In the genomic region with DNA sequence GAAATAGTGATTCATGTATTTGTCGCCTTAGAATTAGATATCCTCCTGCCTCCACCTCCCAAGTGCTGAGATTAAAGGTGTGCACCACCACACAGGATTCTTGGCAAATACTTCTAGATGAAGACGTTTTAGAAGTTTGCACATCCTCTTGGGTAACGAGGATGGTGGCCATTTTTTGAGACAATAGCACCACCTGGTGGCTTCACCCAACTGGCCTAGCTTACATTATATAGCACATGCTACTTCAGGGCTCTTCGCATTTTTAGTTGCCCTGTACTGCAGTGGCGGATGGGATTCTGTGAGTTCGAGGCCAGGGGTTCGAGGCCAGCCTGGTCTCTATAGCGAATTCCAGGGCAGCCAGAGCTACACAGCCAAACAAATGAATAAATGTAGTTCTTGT, we compare ENCODE assay signal across 8 mouse cellular contexts. TPM values are rescaled to one million over a fixed set of nuclear protein-coding genes. Genes with fewer than 3 reads are reported as not detected.
DNase-seq lines count a peak whose midpoint lies in the region; ATAC-seq and TF ChIP-seq lines count a peak whose summit lies in the region.

No protein-coding gene starts in this region.

- peak; percentile 81 for TF ChIP-seq CTCF in kidney, adult 2 months (conservative IDR thresholded peaks at IDR 0.05; ENCODE audit: insufficient read depth, insufficient read length, low read depth, low read length)

- H3K9me3 ChIP-seq in limb, embryonic 11.5 days (ENCODE audit: control insufficient read depth, low read length) = no peaks in the 10 kb centered on the region
- no peaks in the 10 kb centered on the region for H3K9me3 ChIP-seq in midbrain, embryonic 14.5 days (ENCODE audit: control insufficient read depth, low read length)

- DNase-seq in heart, adult 18-20 months = peak; percentile 72 to 89
- DNase-seq in heart, adult 11 months = no peak
- DNase-seq in embryo, embryonic 9.5 days (ENCODE audit: extremely low spot score) = peak; percentile 72
- peak; percentile 52 to 65 for DNase-seq in gastrocnemius, postnatal 4 days (ENCODE audit: low spot score in 2 of 2)
- DNase-seq in kidney, adult 2 months = peak; percentile 77
- peak; percentile 84 for DNase-seq in limb, embryonic 11.5 days (ENCODE audit: low spot score)
- DNase-seq in midbrain, embryonic 14.5 days = peak; percentile 91
- DNase-seq in spleen, adult 12 weeks (ENCODE audit: low spot score) = peak; percentile 56

- ATAC-seq in limb, embryonic 11.5 days (ENCODE audit: insufficient number of reproducible peaks, low FRiP score, low TSS enrichment, low read depth) = no peak
- ATAC-seq in midbrain, embryonic 14.5 days (ENCODE audit: low FRiP score, low TSS enrichment) = peak; percentile 46; the same call in 1 of the 2 replicates

- no peak overlapping the region for H3K27ac ChIP-seq in kidney, adult 2 months (ENCODE audit: insufficient read depth, low read depth, low read length)
- no peak overlapping the region for H3K27ac ChIP-seq in limb, embryonic 11.5 days (replicated peaks; ENCODE audit: low read depth, low read length)
- H3K27ac ChIP-seq in midbrain, embryonic 14.5 days (replicated peaks; ENCODE audit: low read depth, low read length) = no peak overlapping the region

- no peak overlapping the region for H3K4me2 ChIP-seq in limb, embryonic 11.5 days (ENCODE audit: low read depth, severe bottlenecking)
- H3K4me2 ChIP-seq in midbrain, embryonic 14.5 days (ENCODE audit: low read length) = no peak overlapping the region

- H3K9ac ChIP-seq in limb, embryonic 11.5 days (ENCODE audit: low read length) = no peak overlapping the region
- no peak overlapping the region for H3K9ac ChIP-seq in midbrain, embryonic 14.5 days (replicated peaks; ENCODE audit: low read length)

- no peaks in the 10 kb centered on the region for H3K27me3 ChIP-seq in kidney, adult 2 months (replicated peaks; ENCODE audit: control insufficient read depth, insufficient read depth, low read length)
- no peaks in the 10 kb centered on the region for H3K27me3 ChIP-seq in limb, embryonic 11.5 days (ENCODE audit: control insufficient read depth, insufficient read depth, low read length)
- H3K27me3 ChIP-seq in midbrain, embryonic 14.5 days (ENCODE audit: control insufficient read depth, insufficient read depth, low read length) = peaks cover 7% of the 10 kb centered on the region; the same call in 1 of the 2 replicates

- no peak for TF ChIP-seq POLR2A in kidney, adult 2 months (IDR thresholded peaks at IDR 0.05; ENCODE audit: low read depth, low read length)

- 27% methylated on average over 8 of the region's 8 CpGs for WGBS in kidney, adult 2 months
- WGBS in limb, embryonic 11.5 days = 29% methylated on average over 8 of the region's 8 CpGs
- 32% methylated on average over 8 of the region's 8 CpGs for WGBS in midbrain, embryonic 14.5 days

- no peaks in the 10 kb centered on the region for H3K36me3 ChIP-seq in kidney, adult 2 months (ENCODE audit: control insufficient read depth, insufficient read depth, low read length)
- no peaks in the 10 kb centered on the region for H3K36me3 ChIP-seq in limb, embryonic 11.5 days (ENCODE audit: control insufficient read depth, insufficient read depth, low read length)
- H3K36me3 ChIP-seq in midbrain, embryonic 14.5 days (ENCODE audit: control insufficient read depth, insufficient read depth, low read length) = no peaks in the 10 kb centered on the region

- H3K4me1 ChIP-seq in kidney, adult 2 months (ENCODE audit: control insufficient read depth, insufficient read depth, low read length) = no peaks in the 10 kb centered on the region
- no peaks in the 10 kb centered on the region for H3K4me1 ChIP-seq in limb, embryonic 11.5 days (ENCODE audit: control insufficient read depth, insufficient read depth, low read length)
- H3K4me1 ChIP-seq in midbrain, embryonic 14.5 days (ENCODE audit: control insufficient read depth, insufficient read depth, low read length) = no peaks in the 10 kb centered on the region

- no peak overlapping the region for H3K4me3 ChIP-seq in kidney, adult 2 months (ENCODE audit: insufficient read depth, low read depth, low read length)
- no peak overlapping the region for H3K4me3 ChIP-seq in limb, embryonic 11.5 days (ENCODE audit: low read depth, low read length)
- H3K4me3 ChIP-seq in midbrain, embryonic 14.5 days (replicated peaks; ENCODE audit: low read depth, low read length) = no peak overlapping the region

RNA-seq across cellular contexts. Expression of gene Gtf3a, which starts 44.1 kb away (rescaled TPM):
- total RNA-seq in heart, adult 18-20 months (2021) = 10 to 100 TPM; 17.0 to 21.8 TPM
- total RNA-seq in gastrocnemius, postnatal 4 days (2021) = 10 to 100 TPM; 37.6 to 39.0 TPM
- polyA plus RNA-seq in kidney, adult 2 months (2012; rRNA removed) = 52.3 and 68.0 TPM in 2 replicates
- polyA plus RNA-seq in limb, embryonic 11.5 days (2014; fragmentation: Nextera tagmentation; extraction: Ambion mirVana) = 121 and 122 TPM in 2 replicates
- polyA plus RNA-seq in midbrain, embryonic 14.5 days (2014; fragmentation: Nextera tagmentation; extraction: Ambion mirVana) = 102 and 110 TPM in 2 replicates

RNA-seq across cellular contexts. Expression of gene Mtif3, which starts 59.2 kb away (rescaled TPM):
- total RNA-seq in heart, adult 18-20 months (2021) = 10 to 100 TPM; 26.8 to 29.4 TPM
- 10 to 100 TPM; 20.6 to 21.0 TPM for total RNA-seq in gastrocnemius, postnatal 4 days (2021)
- 23.2 and 27.7 TPM in 2 replicates for polyA plus RNA-seq in kidney, adult 2 months (2012; rRNA removed)
- 23.4 and 25.8 TPM in 2 replicates for polyA plus RNA-seq in limb, embryonic 11.5 days (2014; fragmentation: Nextera tagmentation; extraction: Ambion mirVana)
- polyA plus RNA-seq in midbrain, embryonic 14.5 days (2014; fragmentation: Nextera tagmentation; extraction: Ambion mirVana) = 30.0 and 32.3 TPM in 2 replicates

RNA-seq across cellular contexts. Expression of gene Rasl11a, which starts 59.5 kb away (rescaled TPM):
- total RNA-seq in heart, adult 18-20 months (2021) = 1 to 10 TPM; 2.4 to 2.9 TPM
- total RNA-seq in gastrocnemius, postnatal 4 days (2021) = 1 to 10 TPM; 4.3 to 5.0 TPM
- 17.4 and 20.2 TPM in 2 replicates for polyA plus RNA-seq in kidney, adult 2 months (2012; rRNA removed)
- 23.5 and 23.9 TPM in 2 replicates for polyA plus RNA-seq in limb, embryonic 11.5 days (2014; fragmentation: Nextera tagmentation; extraction: Ambion mirVana)
- 6.9 and 8.2 TPM in 2 replicates for polyA plus RNA-seq in midbrain, embryonic 14.5 days (2014; fragmentation: Nextera tagmentation; extraction: Ambion mirVana)
